Mouse (Mus musculus) right cerebral cortex, postnatal 10 days (tissue): ENCODE results near the gene Thy1.

Experiments used
- DNase-seq, 2 experiments: peaks; one replicate each; pipeline ENCODE4 v3.0.0; 2021; ENCODE audit warnings: low spot score in 2 of 2

Gene Thy1

DNA sequence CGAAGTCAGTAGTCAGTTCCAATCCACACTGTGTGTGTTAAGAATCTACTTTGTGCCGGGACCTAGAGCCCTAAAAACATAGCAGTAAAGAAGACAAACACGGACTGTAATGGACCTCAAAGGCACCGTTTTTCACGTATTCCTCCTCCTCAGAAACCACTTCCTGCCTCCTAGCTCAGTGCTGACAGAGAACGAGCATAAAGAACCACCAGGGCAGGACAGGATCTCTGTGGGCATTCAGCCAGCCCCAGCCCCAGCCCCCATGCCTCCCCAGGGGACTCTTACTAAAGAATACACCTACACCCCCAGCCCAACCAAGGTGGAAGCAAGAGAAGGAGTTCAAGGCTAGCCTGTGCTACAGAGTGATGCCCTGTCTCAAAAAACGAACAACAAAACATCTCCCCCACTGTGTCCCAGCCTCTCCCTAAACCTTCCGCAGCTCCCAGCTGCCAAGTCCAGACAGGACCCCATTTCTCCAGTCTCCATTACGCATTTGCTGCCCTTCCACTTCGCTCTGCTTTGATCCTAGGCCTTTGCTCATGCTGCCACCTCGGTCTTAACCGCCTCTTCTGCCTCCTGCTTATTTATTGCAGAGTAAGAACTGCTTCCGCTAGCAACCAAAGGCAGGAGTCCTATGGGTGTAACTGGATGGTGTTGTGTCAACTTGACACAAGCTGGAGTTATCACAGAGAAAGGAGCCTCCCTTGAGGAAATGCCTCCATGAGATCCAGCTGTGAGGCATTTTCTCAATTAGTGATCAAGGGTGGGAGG, 9.0 kb upstream of the Thy1 start:
- DNase-seq = no peak

DNA sequence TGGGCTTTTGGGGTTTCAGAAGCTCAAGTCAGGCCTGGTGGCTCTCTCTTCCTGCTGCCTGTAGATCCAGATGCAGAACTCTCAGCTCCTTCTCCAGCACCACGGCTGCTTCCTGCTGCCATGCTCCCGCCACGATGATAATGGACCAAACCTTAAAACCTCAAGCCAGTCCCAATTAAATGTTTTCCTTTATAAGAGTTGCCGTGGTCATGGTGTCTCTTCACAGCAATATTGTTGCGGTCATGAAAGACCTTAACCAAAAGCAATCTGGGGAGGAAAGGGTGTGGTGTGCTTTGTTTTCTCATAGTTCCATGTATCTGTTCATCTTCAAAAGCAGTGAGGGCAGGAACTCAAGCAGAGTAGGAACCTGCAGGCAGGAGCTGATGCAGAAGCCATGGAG, 6.1 kb upstream of the Thy1 start:
- no peak for DNase-seq

- peak in 1 of 2 experiments; percentile 42 for DNase-seq
Observed at GRCm38 (mm10) chr9:44041511-44042395, 1.4 kb upstream of the Thy1 start.

GRCm38 (mm10) chr9:44042396-44042680, 846 bp upstream of the Thy1 start:
- no peak for DNase-seq

DNA sequence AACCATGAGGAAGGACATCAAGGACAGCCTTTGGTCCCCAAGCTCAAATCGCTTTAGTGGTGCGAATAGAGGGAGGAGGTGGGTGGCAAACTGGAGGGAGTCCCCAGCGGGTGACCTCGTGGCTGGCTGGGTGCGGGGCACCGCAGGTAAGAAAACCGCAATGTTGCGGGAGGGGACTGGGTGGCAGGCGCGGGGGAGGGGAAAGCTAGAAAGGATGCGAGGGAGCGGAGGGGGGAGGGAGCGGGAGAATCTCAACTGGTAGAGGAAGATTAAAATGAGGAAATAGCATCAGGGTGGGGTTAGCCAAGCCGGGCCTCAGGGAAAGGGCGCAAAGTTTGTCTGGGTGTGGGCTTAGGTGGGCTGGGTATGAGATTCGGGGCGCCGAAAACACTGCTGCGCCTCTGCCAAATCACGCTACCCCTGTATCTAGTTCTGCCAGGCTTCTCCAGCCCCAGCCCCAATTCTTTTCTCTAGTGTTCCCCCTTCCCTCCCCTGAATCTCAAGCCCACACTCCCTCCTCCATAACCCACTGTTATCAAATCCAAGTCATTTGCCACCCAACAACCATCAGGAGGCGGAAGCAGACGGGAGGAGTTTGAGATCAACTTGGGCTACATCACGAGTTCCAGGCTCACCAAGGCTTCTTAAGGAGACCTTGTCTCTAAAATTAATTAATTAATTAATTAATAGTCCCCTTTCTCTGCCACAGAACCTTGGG, 683 bp downstream of the Thy1 start:
- peak; percentile 56 to 70 for DNase-seq

DNA sequence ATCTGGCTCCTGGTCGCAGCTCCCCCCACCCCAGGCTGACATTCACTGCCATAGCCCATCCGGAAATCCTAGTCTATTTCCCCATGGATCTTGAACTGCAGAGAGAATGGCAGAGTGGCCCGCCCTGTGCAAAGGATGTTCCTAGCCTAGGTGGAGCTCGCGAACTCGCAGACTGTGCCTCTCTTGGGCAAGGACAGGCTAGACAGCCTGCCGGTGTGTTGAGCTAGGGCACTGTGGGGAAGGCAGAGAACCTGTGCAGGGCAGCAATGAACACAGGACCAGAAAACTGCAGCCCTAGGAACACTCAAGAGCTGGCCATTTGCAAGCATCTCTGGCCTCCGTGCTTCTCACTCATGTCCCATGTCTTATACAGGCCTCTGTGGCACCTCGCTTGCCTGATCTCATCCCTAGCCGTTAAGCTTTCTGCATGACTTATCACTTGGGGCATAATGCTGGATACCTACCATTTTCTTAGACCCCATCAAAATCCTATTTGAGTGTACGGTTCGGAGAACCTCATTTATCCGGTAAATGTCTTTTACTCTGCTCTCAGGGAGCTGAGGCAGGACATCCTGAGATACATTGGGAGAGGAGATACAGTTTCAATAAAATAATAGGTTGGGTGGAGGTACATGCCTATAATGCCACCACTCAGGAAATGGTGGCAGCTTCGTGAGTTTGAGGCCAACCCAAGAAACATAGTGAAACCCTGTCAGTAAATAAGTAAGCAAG, 1.4 kb downstream of the Thy1 start:
- DNase-seq = peak; percentile 57 to 58

DNA sequence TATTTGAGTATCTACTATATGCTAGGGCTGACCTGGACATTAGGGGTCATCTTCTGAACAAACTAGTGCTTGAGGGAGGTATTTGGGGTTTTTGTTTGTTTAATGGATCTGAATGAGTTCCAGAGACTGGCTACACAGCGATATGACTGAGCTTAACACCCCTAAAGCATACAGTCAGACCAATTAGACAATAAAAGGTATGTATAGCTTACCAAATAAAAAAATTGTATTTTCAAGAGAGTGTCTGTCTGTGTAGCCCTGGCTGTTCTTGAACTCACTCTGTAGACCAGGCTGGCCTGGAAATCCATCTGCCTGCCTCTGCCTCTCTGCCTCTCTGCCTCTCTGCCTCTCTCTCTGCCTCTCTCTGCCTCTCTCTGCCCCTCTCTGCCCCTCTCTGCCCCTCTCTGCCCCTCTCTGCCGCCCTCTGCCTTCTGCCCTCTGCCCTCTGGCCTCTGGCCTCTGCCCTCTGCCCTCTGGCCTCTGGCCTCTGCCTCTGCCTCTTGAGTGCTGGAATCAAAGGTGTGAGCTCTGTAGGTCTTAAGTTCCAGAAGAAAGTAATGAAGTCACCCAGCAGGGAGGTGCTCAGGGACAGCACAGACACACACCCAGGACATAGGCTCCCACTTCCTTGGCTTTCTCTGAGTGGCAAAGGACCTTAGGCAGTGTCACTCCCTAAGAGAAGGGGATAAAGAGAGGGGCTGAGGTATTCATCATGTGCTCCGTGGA, 2.1 kb downstream of the Thy1 start:
- DNase-seq = no peak

DNA sequence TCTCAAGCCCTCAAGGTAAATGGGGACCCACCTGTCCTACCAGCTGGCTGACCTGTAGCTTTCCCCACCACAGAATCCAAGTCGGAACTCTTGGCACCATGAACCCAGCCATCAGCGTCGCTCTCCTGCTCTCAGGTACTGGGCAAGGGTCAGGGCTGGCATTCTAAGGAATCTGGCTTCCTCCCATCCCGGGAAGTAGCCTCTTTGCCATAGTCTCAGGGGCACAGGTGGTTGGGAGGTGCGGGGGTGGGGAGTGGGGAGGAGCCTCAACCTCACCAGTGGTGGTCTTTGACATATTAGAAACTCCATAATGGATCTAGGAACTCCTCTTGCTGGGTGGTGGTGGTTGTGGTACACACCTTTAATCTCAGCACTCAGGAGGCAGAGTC, 2.7 kb downstream of the Thy1 start:
- no peak for DNase-seq

DNA sequence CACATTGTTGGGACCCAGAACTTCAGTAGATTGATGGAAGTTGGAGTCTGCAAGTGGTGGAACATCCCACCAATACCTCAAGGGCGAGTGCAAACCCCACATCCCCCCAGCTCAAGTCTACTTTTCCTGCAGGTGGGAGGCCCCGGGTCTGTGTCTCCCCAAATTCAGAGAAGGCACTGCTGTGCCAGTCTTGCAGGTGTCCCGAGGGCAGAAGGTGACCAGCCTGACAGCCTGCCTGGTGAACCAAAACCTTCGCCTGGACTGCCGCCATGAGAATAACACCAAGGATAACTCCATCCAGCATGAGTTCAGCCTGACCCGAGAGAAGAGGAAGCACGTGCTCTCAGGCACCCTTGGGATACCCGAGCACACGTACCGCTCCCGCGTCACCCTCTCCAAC, 3.2 kb downstream of the Thy1 start:
- no peak for DNase-seq

DNA sequence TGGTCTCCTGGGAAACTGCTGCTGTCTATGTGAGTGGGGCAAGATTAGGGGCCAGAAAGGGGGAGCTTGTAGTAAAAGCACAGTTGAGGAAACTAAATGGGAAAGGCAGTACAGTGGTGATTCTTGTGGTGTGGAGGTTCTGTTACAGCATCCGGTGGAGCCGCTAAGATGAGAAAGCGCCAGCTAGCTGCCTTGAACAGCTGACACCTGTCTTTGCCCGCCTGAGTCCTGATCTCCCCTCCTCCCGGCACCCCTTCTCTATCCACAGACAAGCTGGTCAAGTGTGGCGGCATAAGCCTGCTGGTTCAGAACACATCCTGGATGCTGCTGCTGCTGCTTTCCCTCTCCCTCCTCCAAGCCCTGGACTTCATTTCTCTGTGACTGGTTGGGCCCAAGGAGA, 3.9 kb downstream of the Thy1 start:
- DNase-seq = no peak

DNA sequence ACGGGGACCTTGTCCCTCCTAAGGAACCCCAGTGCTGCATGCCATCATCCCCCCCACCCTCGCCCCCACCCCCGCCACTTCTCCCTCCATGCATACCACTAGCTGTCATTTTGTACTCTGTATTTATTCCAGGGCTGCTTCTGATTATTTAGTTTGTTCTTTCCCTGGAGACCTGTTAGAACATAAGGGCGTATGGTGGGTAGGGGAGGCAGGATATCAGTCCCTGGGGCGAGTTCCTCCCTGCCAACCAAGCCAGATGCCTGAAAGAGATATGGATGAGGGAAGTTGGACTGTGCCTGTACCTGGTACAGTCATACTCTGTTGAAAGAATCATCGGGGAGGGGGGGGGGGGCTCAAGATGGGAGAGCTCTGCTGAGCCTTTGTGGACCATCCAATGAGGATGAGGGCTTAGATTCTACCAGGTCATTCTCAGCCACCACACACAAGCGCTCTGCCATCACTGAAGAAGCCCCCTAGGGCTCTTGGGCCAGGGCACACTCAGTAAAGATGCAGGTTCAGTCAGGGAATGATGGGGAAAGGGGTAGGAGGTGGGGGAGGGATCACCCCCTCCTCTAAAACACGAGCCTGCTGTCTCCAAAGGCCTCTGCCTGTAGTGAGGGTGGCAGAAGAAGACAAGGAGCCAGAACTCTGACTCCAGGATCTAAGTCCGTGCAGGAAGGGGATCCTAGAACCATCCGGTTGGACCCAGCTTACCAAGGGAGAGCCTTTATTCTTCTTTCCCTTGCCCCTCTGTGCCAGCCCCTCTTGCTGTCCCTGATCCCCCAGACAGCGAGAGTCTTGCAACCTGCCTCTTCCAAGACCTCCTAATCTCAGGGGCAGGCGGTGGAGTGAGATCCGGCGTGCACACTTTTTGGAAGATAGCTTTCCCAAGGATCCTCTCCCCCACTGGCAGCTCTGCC, 4.6 kb downstream of the Thy1 start:
- DNase-seq = no peak

DNA sequence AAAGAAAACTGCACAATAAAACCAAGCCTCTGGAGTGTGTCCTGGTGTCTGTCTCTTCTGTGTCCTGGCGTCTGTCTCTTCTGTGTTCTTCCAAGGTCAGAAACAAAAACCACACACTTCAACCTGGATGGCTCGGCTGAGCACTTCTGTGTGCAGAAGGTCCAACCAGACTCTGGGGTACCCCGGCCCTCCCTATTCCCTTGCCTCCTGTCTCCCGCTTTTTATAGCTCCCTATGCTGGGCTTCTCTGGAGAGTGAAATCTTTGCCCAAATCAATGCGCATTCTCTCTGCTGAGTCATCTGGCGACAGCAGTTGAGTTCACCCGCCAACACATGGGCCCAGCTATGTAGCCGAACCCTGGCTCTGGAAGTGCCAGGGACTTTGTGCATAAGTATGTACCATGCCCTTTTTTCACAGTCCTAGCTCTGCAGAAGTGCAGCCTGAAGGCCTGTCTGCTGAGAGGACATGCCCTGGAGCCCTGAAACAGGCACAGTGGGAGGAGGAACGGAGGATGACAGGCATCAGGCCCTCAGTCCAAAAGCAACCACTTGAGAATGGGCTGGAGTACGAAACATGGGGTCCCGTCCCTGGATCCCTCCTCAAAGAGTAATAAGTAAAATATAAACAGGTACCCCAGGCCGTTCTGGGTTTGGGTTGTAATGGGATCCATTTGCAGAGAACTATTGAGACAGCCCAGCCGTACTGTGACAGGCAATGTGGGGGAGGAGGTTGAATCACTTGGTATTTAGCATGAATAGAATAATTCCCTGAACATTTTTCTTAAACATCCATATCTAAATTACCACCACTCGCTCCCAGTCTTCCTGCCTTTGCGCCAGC, 5.6 kb downstream of the Thy1 start:
- peak; percentile 42 to 65 for DNase-seq

GRCm38 (mm10) chr9:44049381-44050165, 6.4 kb downstream of the Thy1 start:
- DNase-seq = peak in 1 of 2 experiments; percentile 42

DNA sequence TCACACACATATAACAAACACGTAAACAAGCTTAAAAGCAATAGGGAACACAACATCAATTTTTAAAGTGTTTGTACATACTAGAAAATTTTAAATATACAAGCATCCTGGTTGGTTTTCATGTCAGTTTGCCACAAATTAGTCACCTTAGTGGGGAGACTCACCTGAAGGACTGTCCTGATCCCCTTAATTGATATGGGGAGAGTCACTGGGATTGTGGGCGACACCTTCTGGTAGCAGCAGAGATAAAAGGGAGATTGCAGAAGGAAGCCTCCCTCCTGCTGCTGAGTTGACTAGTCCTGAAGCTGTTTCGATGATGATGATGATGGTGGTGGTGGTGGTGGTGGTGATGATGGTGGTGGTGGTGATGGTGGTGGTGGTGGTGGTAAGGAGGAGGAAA, 9.7 kb downstream of the Thy1 start:
- DNase-seq = no peak

DNA sequence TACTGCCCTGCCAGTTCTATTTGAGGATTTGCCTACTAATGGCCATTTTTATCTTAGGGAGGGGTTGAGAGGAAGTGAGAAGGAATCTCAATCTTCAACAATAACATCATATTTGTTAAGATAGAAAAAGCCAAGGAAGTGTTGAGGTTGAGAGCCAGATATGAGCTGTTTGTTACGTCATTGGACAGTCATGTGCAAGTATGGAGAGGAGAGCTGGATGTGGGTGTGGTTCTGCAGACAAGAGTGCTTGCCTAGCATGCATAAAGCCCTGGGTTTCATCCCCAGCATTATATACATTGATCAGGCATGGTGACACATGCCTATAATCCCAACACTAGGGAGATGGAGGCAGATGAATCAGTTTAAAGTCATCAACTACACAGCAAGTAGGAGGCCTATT, 10.8 kb downstream of the Thy1 start:
- DNase-seq = no peak

GRCm38 (mm10) chr9:44058606-44059005, 15.4 kb downstream of the Thy1 start:
- DNase-seq = no peak

DNA sequence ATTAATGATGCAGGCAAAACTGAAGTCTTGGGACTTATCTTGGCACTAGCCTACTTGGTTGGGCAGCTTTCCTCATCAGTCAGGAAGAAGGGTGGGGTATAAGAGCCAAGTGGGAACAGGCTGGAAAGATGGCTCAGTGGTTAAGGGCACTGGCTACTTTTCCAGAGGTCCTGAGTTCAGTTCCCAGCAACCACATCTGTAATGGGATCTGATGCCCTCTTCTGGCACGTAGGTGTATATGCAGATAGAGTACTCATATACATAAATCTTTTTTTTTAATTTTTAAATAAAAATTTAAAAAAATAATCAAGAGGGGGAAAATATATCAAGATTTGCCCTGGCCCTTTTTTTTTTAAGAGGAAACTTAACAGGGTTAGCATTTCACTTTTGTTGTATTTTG, 22.0 kb downstream of the Thy1 start:
- peak in 1 of 2 experiments; percentile 23 for DNase-seq

DNA sequence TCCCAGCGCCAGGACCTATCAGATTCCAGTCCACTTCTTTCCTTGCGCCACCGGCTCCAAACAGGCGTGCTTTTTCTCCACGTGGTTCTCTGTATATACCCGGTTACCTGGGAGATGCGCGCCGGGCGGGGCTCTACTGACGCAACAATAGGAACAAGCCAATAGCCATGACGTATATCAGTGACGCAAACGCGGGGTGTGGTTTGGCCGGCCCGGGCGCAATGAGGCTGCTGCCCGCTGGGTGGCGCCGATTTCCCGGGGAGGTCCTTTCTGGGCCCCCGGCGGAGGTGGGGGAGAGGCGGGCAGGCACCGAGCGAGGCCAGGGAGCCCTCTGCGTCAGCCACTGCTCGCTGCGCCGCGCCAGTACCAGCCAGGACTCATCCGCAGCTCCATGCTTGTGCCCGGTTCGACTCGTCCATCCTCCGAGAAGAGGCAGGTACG, 23.6 kb downstream of the Thy1 start, which contains the start of gene Usp2:
Usp2 (plus strand) TSS at position 237 of the 441 bp plus-strand sequence.
- DNase-seq = peak; percentile 99 to 100
